Mouse (Mus musculus) adrenal gland, adult 8-10 months (tissue): ENCODE measurements around the gene Slitrk1. TPM values are rescaled to one million over a fixed set of nuclear protein-coding genes. Genes with fewer than 3 reads are reported as not detected.

Experiments
- DNase-seq: peaks from one replicate; pipeline ENCODE4 v3.0.0; 2022
- total RNA-seq, 4 experiments: library from RNA; stranded (reverse); gene quantifications; 2 replicates each; pipeline ENCODE4 v1.2.4; 2022

Slitrk1 gene
- total RNA-seq, result 1 to 10 TPM; 1.3 to 2.2 (median 1.7) TPM

DNA sequence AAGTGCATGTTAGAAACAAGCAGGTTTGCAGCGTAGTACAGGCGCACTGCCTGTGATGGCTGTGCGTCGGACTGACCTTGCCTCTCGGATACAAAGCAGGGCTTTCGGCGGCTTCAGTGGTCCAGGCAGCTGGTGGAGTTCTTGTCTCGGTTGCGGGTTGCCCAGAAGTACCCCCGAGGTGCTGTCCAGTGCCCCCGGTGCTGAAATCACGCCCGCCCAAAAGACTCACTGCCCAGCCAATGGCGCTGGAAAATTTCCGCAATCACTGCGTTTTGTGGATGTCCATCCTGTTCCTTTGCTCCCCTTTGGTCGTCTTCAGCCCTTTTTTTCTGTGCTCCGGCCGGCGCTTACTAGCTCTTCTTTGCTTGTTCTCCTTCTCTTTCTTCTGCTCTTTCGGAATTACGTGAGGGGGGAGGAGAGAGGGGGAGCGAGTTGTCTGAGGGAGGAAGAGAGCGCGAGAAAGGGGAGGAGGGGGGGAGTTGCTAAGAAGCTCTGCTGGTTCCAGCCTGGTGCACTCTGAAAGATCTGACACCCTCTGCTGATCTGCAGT, at the start of gene Slitrk1:
Gene Slitrk1 (minus strand): TSS at position 445 of the 550 bp plus-strand sequence.
- DNase-seq, result no peak

DNA sequence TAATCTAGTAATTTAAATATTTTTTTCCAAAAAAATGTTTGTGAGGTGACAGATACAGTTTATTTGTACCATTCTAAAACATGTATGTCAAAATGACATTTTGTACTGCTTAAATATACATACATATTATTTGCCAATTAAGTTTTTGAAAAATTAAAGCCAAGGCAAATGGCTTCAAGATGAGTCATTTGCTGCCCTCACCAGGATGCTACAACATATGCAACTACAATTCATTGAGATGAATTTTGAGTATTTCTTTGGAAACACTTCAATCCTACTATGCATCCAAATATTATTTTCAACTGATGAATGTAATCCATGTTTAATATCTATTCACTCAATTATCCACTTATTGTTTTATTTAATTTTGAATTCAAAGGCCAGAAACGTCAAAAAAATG, 21.8 kb upstream of the Slitrk1 start:
- DNase-seq, result no peak

DNA sequence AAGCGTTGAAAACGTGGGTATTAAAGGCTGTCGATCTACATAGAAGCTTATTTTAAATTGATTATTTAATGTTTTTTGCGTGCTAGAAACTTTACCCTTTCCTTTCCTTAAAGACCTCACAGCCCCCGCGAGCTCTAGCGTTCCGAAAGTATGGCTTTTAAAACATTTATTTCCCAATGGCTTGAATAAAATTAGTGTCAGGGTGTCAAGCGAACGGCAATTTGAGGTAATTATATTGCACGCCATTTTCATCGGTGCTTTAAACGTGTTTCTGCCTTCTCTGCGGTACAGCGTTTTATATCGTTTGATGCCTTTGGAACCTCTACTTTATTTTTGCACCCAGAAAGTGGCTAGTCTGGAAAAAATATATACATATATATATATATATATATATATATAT, 378 bp upstream of the Slitrk1 start:
- DNase-seq, result no peak

DNA sequence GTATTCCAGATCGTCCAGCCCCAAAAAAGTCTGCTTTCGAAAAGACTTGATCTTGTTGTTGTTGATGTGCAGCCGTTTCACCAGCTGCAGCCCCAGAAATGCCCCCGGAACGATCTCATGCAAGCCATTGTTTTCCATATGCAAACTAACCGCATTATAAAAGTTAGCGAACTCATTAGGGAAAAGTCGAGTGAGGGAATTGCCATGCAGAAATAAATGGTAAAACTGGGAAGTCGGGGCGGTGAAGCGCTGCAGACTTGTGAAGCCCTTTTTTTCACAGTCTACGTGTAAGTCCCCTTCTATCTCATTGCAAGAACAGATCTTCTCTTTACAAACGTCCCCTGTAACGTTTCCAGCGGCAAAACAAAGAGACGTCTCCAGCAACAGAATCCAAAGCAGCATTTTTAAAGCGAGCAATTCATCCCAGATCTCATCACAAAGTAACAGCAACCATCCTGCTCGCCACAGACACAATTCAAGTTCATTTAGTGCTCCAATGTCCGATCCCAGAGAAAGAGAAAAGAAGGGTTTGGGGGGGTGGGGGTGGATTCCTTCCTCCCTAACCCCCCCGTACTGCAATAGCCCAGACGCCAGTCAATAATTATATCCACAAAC, 975 bp downstream of the Slitrk1 start:
- DNase-seq, result no peak

DNA sequence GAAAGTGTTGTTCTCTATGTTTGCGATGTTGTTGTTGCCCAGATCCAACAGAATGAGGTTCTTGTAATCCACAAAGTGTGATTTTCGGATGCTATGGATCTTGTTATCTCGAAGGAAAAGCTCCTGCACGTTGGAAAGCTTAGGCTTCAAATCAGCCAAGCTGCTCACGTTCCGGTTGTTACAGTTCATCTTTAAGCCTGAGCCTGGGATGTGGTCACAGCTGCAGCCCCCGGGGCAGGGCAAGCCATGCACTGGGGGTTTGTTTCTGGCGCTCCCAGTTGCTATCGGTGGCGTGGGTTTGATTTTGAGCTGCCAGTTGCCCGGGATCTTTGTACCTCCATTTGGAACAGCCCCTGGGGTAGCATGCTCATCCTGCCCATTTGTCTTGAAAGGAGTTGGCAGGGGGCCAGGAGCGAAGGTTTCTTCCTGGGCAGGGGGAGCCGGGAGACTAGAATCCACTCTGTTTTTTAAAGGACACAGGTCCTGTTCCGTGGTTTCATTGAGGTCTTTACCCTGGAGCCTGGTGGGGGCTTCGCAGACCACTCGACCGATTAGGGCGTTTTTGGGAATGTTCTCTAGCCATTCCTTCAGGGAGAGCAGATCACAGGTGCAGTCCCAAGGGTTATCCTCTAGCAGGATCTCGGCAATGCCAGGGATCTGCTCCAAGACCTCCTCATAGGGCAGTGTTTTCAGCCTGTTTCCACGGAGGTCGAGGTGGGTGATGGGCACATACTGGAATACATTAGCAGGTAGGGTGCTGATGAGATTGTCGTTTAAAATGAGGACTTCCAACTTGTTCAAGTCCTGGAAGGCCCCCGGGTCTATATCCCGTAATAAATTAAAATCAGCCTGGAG, 1.7 kb downstream of the Slitrk1 start:
- DNase-seq, result no peak

DNA sequence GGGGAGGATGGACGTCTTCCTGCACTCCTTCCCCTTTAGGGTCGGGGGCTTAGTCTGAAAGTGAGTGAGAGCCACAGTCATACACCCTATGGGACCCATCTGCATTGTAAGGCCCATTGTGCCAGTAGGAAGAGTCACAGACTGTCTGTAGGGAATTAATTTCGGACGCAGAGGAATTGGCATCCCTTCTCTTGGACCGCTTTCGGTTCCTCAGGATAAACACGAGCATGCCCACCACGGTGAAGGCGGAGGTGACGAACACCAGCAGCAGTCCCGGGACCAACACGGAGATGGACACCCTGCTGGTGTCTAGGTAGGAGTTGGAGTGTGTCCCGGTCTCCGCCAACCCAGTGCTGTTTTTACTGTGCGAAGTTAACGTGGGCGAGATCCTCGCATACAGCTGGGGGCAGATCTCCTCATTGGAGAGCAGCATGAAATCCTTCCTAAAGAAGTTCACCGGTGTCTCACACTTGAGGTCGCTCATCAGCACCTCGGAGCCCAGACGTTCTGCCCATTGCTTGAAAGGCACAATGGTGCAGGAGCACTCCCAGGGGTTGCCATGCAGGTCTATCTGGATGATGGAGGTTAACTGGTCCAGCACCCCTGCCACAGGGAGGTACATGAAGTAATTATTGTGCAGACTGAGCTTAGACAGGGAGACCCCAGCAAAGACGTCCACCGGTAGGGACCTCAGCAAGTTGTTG, 2.7 kb downstream of the Slitrk1 start:
- no peak for DNase-seq

DNA sequence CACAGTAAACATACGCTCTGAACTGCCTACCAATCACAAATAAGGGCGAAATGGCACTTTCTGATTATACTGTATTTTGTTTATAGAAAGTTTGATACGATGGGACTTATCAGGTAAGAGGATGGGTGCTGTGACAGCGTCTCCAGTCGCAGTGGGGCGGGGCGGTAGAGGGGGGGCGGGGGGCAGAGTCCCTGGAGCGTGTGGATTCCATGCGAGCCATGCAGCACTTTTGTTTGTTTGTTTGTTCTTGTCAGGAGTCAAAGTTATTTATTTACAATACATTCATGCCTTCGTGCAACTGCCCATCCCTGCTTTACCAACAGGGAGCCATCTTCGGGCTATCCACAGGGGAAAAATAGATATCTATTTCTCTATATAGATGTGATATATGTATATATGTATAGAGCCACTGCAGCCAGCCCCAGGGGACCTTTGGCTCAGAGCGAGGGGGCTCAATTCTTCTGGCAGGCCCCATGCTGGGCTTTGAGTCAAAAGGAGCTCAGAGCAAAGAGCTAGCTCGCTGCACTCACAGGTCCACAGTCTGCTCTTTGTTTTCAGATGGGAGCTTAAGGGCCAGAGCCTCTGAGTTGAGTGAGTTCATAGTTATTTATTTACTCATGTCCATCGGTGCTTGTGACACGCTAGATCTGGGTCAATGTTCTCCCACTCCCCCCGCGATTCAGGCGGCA, 3.4 kb downstream of the Slitrk1 start:
- no peak for DNase-seq

DNA sequence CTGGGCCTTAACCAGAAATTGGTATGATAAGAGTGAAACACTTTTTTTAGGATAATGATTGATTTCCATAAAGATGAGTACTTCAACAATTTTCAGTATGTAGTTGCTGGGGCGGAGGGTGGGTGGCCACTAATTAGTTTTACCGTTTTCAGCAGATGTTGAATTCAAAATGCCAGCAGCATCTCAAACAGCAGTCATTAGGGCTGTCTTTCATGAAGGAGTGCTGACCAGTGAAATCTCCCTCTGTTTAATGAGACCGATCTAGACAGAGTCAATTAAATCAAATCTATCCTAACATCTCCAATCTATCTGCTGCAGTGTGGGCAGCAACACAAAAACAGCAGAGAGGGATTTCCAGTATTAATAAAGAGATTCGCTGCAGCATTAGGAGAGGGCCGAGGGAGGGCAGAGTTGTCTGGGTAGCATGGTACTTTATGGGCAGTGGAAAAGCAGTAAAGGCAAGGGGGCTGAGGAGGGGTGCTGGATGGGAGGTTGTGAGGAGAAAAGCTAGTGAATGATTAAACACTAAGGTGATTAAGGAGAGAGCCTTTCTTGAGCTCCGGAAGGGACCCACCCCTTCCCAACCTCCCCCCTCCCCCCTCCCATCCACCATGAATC, 4.5 kb downstream of the Slitrk1 start:
- DNase-seq, result no peak

DNA sequence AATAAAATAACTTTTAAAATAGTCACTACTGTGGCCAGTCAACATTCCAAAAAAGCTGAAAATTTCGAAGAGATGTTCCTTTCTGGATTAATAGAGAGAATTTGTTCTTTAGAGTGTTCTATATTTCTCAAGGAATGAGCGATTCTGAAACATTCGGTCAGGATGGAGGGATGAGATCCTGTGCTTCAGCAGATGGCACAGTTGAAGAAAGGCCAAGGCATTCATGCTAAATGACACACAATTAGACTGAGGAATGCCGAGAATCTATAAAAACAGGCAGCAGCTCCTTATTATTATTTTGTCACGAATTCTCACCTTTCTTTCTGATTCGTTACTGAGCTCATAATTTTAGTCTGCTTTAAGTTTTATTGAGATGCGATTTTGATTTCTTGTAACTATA, 15.4 kb downstream of the Slitrk1 start:
- DNase-seq, result no peak

DNA sequence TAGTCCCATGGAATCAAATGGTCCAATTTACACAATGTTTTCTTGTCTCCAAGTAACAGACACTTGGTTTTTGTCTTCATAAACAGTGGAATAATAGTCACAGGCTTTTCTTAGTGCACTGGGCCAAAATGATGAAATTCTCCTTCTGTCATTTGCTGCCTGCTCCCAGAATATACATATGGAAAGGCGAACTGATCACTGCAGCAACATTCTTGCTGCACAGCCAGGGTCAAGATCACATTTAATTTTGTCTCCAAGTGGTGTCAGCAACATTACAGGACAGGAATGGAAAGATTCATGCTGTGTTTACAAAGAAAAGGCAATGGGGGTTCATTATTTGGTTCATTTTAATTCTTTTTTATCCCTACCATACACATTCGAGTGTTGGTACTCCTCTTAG, 18.5 kb downstream of the Slitrk1 start:
- DNase-seq, result no peak

DNA sequence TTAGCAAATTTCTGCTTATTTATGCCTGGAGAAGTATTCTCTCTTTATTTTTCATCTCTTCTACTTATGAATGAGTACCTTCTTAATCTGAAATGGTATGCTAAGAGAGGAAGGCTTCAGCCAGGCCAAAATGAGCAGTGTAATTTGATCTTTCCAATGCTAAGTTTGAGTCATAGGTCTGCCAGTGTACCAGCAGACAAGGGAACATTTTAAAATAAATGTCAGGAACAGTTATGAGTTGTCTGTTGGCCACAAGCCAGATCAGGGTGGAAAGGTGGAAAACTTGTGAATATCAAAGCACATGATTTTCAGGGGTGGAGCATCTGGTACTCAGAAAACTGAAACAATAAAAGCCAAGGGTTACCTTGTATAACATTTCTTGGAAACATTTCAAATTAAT, 46.1 kb downstream of the Slitrk1 start:
- DNase-seq, result peak; percentile 15

DNA sequence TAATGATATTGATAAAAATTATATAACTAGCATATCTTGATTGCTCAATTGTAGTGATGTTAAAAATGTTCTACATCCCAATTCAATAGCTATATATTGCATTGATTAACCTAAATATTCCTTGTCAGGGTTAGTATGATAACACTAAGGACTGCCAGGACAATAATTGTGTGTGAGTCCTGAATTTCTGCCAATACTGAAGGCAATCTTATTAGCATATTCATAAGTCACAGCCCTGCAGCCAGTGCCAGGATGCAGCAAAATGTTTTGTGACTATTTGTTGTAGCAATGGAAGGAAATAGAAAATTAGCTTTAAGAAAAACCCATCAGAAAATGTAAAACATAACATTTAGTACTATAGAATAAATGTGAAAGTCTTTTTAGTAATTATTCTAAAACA, 49.3 kb downstream of the Slitrk1 start:
- no peak for DNase-seq

DNA sequence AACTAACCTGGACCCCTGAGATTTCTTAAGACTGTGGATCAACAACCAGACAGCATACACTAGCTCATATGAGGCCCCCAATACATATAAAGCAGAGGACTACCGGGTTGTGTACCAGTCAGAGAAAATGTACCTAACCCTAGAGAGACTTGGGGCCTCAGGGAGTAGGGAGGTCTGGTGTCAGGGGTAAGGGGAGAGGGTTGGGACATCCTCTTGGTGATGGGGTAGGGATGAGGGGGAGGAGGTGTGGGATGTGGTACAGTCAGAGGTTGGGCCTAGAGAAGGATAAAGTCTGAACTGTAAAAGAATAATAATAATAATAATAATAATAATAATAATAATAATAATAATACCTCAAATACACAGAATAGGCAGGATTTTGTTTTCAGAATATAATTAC, 54.6 kb downstream of the Slitrk1 start:
- DNase-seq, result no peak
